Mouse (Mus musculus) frontal cortex, postnatal 25 days (tissue): ENCODE measurements around the gene Kmt2c.
"Not testable (repeated sequence)": the region's sequence is repeated elsewhere in the genome, so short reads cannot be mapped to it uniquely, and the experiment has no call there.

Experiments used
- DNase-seq, 2 experiments: peaks; one replicate each; pipeline ENCODE4 v3.0.0; 2022; ENCODE audit warnings: low spot score in 2 of 2

Kmt2c gene

DNA sequence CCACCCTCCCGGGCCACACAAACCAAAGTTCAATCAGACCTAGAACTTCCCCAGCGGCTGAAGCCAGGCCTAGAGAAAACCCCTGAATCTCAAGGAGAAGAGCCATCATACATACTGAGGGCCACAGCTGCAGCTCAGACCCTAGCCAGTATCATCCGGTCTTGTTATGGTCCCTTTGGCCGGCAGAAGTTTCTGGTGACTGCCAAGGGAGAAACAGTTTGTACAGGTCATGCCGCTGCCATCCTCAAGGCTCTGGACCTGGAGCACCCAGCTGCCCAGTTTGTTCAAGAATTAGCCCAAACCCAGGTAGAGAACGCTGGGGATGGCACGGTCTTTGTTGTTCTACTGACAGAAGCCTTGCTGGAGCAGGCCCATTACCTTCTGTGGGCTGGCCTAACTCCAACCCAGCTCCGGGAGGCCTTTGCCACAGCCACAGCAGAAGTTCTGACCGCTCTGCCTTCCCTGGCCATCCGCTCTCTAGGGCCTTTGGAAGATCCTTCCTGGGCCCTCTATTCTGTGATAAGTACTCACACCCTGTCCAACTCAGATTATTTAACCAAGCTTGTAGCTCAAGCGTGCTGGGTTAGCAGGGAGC lies 17.8 kb upstream of the Kmt2c start:
- DNase-seq, result no peak

DNA sequence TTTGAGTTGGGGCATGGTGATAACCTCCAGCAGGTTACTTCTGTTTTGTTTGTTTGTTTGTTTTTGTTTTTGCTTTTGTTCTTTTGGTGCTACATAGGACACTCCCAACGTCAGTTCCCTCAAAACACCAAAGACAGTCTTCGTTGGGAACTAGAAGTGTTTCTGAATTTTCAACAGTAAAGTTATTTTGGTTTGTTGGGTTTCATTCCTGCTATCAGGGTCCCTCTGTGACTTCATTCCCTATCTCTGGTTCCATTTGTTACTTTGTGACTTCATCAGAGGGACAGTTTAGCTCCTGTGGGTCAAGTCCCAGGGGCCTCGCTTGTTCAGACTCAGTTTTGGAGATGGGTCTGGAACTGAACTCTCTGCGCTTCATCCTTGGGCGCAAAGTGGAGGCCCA lies 17.2 kb upstream of the Kmt2c start, which contains the start of gene Cct8l1:
Cct8l1 (plus strand) TSS at position 301 of the 400 bp plus-strand sequence.
- DNase-seq, result no peak

DNA sequence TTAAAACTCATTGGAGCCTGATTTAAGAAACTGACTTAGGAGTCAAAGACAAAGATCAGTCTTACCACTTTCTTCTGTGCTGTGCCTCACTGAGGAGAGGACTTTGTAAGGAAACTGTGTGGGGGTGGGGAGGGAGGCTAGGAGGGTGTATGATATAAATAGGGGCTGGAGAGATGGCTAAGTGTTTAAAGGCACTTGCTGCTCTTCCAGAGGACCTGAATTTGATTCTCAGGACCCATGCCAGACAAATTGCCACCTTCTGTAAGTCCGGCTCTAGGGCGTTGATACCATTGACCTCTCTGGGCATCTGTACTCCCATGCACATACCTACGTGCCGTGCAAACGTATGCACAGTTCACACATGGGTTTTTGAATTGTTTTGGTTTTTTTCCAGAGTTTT lies 7.5 kb upstream of the Kmt2c start:
- no peak for DNase-seq

DNA sequence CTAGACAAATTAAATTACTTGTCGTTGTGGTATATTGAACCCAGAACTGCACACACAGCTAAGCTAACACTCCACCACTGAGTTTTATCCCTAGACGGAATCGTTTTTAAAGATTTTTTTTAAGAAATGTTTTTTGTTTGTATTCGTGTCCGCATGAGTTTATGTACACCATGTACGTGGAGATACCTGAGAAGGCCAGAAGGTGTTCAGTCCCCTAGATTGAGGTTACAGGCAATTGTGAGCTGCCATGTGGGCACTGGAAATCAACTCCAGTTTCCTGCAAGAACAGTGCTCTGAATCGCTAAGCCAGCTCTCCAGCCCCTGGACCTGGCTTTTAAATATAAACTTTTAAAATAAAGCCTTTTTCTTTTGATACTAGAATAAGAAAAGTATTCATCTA lies 2.1 kb upstream of the Kmt2c start:
- no peak for DNase-seq

DNA sequence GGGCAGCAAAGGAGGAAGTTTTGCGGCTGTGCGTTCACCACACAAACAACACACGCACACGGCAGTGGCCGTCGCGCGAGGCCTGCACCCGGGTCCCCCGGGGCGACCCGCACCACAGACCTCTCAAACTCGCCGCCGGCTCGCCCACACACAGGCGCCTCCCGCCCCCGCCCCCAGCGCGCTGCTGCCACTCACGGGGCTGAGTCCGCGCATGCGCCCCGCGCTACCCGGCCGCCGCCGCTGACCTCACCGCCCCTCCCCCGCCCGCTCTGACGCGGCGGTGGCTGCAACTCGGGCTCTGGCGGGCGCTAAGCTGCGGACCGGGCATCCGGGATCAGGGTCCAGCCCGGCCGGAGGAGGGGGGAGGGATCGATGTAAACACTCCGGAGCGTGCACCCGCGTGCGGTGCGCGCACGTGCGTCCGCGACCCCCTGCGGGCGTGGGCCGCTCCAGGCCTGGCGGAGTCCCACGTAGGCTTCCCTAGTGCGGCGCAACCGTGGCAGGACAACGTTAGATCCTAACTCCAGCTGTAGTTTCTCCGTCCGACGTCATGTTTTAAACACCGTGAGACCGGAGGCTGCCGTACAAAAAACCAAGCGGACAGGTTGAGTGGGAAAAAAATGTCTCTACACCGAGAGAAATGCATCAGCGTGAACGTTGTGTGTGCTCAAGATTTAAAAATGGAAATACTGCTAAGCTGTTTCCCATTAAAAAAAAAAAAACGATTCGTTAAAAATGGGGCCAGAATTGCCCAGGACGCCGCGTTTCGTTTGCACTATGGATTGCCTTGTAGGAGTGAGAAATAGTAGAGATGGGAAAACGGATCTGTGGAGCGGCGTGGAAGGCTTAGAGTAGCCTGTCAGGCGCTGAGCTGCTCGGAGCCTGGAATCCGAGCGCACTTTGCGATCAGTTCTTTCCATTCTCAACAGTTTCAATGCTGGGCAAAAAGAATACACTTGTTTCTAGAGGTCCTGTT lies 1.1 kb upstream of the Kmt2c start:
- peak; percentile 94 to 95 for DNase-seq

DNA sequence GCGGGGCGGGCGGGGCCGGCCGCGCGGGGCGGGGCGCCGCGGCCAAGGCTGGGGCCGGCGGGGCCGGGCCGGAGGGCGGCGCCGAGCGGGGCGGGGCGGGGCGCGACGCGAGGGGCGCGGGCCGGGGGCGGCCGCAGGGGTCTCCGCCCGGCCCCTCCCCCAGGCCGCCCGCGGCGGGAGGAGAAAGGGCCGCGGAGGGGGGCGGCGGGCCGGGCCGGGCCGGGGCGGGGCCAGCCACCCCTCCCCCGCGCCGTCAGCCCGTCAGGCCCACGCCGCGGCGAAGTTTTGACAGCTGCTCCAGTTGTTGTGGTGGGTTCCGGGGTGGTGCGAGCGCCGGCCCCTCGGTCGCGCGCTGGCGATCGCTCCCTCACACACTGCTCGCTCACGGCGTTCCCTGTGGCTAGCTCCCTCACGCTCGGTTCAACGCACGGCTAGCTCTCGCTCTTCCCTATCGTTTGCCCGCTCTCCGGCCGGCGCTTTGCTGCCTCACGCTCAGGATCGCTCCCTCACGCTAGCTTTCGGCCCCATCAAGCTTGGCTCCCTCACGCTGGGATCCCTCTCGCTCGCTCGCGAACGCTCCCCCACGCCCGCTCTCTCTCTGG lies 339 bp upstream of the Kmt2c start:
- DNase-seq, result peak in 1 of 2 experiments; percentile 68

DNA sequence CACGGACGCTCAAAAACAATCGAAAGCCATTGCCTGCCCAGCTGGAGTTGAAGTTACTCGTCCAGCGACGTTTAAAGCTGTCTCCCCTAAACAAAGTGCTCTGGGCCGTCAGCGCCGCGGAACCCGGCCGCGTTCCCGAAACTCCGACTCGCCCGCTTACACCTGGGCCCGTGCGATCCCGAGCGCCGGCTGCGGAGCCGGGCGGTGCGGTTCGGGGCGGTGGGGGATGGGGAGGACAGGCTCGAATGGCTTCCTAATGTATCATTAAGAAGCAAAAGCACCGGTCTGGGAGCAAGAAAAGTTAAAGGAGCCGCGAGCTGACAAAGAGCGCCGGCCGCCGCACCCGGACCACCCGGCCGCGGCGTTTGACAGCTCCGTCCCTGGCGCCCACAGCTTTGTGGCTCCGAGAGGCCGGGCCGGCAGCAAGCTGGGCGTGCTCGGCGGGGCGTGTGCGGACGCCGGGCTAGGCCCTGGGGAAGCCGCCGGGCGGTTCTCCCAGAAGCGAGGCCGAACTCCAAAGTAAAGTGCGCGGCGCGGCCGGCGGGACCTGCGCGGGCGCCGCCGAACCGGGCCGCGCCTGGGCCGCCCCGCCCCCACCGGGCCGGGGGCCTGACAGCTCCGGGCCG lies 750 bp downstream of the Kmt2c start:
- DNase-seq, result peak; percentile 15 to 41

DNA sequence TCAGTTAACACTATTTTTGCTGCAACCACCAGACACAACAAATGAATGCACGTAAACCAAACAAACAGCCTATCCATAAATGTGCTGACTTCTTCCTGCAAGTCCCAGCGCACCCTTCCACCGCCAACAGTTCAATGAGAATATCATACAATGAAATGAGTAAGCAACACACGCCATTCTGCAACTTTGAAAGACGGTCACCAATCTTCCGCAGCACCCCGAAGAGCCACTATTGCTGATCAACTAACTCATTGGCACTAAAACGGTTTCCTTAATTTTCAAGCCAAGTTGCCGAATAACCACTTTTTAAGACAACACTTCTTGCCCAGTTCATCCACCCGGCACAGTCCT lies 1.2 kb downstream of the Kmt2c start:
- no peak for DNase-seq

DNA sequence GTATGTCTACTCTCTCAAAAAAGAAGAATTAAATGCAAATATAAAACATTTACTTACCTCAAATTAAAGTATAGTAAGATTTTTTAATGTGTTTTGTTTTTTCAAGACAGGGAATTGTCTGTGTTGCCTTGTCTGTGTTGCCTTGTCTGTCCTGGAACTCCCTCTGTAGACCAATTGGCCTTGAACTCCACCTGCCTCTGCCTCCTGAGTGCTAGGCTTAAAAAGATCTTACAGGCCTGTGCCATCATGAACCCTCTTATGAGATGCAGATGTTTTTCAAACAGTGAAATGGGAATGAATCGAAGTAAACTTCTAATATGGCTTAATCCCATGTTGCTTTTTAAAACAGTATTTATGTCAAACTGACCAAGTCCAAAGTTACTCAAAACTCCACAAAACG lies 1.9 kb downstream of the Kmt2c start:
- DNase-seq, result no peak

DNA sequence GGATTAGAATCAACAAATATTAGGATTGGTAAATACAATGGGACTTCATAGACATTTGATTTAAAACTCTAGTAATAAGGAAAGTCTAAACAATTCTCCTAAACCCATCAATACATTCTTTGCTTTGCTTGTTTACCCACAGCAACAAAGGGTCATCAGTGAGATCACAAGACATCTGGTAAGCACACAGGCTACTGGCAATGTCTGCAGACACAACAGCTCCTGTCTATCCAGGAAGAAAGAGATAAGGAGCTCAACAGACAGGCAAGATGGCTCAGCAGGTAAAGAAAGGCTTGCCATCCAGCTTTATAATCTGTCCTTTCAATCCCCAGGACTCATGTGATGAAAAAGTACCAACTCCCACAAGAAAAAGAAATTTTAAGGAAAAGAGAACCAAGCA lies 19.7 kb downstream of the Kmt2c start:
- no peak for DNase-seq

DNA sequence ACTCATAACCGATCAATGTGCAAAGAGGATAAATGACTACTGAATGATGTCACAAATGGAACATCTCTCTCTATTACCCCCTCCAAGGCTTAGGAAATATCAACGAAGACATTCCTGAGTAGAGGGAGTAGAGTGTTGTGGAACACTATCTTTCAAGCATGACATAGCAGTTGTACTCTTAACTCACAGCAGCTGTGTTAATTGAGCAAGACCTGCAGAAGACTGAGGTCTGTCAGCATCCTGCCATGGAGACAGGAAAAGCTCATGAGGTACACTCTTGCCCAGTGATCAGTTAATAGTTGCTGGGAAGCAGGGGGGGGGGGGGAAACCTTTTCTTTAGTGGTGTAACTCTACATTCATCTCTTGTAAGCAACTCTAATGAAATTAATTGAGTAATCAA lies 22.8 kb downstream of the Kmt2c start:
- no peak for DNase-seq

DNA sequence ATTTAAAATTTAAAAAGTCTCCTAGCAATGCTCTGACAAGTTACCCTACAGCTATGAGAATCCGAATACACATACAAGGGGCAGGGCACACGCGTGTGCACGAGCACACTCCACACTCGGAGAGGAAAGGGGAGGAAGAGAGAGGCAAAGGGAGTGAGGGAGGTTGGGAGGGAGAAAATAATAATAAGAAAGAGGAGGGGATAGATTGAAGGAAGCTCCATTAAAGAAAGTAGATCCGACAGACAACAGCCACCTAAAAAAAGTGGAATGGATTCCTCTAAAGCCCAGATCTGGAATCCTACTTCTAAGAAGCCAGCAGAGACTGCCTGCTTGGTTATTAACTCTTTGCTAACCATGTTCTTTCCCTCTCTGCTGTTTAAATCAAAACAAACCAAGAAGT lies 26.5 kb downstream of the Kmt2c start:
- no peak for DNase-seq

DNA sequence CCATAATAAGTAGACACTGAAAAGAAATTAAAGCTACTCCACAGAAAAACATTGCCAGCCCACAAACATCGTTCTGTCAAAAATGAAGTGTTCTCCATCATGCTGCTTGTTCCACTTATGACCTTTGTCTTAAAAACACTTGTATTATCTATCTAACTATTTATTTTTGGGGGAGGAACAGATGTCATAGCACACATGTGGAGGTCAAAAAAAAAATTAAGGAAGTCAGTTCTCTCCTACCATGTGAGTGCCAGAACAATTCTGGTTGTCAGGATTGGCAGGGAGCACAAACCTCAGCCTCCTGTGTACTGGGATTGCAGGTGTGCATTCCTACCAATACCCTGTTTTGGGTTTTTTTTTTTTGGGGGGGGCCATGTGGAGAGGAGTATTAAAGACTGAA lies 36.6 kb downstream of the Kmt2c start:
- no peak for DNase-seq

DNA sequence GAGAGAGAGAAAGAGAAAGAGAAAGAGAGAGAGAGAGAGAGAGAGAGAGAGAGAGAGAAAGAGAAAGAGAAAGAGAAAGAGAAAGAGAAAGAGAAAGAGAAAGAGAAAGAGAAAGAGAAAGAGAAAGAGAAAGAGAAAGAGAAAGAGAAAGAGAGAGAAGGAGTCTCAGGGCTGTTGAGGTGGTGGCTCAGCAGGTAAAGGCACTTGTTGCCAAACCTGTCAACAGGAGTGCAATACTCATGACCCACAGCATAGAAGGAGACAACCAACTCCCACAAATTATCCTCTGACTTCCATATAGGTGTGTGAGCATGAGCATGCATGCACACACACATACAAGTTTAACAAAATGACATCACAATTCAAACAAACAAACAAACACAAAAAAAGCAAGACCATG lies 43.2 kb downstream of the Kmt2c start:
- not testable (repeated sequence) for DNase-seq

DNA sequence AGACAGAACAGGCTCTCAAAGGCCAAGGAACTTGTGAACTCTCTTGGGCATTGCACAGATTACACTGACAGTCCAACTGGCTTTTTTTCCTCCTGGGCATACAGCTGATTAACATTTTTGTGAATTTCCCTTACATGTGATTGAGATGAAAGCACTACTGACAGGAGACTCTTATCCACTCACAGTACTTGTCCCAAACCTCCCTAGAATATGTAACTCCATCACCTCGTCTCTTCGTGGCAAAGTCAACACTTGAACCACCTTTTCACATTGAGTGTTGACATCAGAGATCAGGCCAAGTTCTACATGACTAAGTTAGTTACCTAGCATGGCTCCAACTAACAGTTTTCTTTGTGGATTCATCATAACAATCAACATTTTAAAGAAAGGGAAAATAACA lies 45.9 kb downstream of the Kmt2c start:
- no peak for DNase-seq

DNA sequence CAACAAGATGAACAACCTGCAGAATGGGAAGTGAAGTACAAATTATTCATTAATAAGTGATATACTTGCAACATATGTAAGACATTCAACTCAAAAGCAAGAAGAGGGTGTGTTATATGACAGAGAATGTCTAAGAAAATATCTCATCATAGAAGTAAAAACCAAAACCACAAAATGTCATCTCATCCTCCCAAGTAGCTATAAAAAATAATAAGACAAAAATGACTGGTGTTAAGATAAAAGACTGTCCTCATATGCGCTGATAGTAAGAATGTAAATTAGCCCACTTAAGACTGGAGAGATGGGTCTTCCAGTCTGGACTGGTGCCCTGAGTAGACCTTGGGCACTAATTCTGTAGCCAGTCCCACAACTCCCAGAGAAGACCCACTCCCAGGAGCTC lies 61.1 kb downstream of the Kmt2c start:
- no peak for DNase-seq

DNA sequence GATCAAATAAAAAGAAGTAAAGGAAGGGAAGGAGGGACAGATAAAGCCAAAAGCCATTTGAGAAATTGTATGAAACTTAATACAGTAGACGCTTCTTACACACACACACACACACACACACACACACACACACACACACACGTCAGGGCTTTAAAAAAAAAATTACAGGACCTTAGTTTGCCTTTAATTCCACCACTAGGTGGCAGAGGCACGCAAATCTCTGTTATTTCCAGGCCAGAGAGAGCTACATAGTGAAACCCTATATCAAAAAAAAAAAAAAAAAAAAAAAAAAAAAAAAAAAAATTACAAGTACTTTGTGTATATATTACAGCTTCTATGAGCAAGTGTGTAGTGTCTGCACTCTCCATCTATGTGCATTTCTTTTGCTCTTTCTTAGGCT lies 62.5 kb downstream of the Kmt2c start:
- DNase-seq, result peak in 1 of 2 experiments; percentile 26

DNA sequence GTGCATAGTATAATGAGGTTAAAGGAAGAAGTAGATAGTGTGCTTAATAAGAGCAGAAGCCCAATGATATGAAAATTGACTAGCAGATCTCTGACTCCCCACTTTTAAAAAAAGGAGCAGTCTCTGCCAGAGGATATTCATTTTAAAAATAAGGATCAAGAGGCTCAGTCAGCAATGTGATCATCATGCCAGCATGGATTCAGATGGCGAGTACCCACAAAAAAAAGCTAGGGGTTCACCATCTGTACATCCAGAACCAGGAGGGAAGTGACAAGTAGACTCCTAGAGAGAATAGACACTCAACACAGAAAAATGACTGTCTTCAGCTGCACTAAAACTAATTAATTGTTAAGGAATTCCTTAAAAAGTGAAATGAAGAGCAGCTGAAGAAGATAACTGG lies 76.0 kb downstream of the Kmt2c start:
- no peak for DNase-seq

DNA sequence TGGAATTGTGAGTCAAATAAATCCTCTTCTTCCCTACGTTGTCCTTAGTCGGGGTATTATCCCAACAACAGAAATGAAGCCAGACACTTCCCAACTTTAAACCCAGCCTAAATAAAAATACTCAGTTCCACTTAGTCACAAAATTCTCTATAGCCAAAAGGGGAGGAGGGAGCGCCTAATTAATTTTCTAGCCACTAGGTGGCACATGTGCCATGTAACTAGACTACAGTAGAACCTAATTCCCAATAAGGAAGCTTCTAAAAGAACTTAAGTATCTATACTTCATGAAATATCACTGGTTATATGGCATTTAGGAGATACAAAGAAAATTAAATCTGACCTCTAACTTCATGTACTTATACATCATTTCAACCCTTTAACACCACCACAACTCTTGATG lies 78.0 kb downstream of the Kmt2c start:
- DNase-seq, result peak; percentile 39 to 45

DNA sequence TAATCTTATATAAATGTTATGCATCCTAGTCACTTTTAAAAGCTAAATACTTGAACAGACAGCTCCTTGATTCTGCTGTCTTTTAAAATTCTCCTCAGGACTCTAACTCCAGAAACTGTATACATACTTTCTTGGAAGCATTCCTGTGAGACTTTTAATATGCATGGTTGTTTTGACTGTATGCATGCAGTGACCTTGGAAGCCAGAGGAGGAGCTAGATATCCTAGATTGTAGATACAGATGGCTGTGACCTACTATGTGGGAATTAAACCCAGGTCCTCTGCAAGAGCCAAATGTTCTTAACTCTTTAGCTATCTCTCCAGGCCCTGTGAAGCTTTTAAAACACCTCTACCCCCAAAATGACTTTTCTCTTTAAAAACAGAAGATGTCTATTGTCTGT lies 83.2 kb downstream of the Kmt2c start:
- no peak for DNase-seq

DNA sequence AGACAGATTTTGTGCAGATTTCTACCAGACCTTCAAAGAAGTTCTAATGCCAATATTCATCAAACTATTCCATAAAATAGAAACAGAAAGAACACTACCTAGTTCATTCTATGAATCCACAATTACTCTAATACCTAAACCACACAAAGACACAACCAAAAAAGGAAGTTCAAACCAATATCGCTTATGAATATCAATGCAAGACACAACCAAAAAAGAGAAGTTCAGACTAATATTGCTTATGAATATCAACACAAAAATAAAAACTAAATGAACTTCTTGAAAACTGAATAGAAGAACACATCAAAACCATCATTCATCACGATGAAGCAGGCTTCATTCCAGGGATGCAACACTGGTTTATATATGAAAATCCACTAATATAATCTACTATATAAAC lies 101.9 kb downstream of the Kmt2c start:
- no peak for DNase-seq

DNA sequence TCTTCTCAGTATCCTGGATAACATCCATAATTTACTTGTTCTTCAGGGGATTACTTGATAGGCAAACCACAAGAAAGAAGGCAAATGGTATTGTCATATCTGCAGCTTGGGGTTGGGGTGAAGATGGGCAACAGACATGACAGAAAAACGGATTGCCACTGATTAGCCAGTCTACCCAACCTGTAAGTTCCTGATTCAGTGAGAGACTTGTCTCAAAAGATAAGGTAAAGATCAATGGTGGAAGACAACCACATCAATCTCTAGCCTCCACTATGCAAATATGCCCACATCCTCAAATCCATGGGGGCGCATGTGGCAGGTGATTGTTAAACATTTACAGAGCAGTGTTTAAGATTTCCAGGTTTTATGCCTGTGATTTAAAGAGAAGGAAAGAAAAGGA lies 105.9 kb downstream of the Kmt2c start:
- no peak for DNase-seq

DNA sequence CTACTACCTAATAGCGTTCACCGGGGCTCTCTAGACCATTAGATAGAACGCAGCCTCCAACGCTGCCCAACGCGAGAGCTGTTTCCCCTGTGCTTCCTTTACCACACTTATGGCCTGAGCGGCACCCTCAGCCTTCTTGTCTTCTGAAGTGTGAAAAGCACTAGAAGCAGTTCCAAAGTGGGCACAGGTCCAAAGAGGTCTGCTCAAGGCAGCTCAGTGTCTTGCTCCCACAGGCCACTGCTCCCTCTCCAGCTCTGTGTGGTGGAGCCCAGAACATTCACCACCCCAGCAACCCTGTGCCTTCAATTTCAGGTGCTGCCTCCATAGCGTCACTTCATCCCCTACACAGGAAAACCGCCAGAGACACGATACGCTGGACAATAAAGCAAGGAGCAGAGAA lies 115.0 kb downstream of the Kmt2c start:
- no peak for DNase-seq
